Mouse (Mus musculus): ENCODE measurements around the gene Nav3. TPM values are rescaled to one million over a fixed set of nuclear protein-coding genes. Genes with fewer than 3 reads are reported as not detected.
"Not testable (repeated sequence)": the region's sequence is repeated elsewhere in the genome, so short reads cannot be mapped to it uniquely, and the experiment has no call there.

Nav3 gene
- total and polyA plus RNA-seq, 2 experiments from 2014 or later: 1.4 to 7.7 TPM

DNA sequence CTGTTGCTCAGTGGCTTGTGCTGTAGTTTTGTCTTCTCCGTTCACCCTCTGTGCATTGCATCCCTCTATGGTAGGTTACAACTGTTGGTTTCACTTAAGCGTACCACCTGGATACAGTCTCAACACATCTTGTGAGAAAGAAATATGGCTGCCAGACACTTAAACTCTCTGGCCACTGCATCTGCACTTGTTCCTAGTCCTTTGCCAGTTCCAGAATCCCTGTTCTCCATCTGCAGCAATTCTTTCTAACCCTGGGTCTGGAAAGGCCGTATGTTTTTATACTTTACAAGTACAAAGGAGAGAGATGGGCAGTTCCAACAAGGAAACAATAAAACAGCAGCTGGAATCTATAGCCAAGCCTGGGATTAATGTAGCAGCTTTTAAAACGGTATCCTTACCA is 418.5 kb downstream of the Nav3 start:
- DNase-seq (ENCODE audit: low spot score) (no peak), ATAC-seq (ENCODE audit: insufficient read depth, low read depth) (no peak)
- Histone ChIP-seq H3K27ac (ENCODE audit: low read depth) (no peak overlapping the region), H3K36me3 (replicated peaks; ENCODE audit: control insufficient read depth, insufficient read depth, low read length) (no peaks in the 10 kb centered on the region), H3K4me1 (ENCODE audit: control insufficient read depth, insufficient read depth) (no peaks in the 10 kb centered on the region), H3K9ac (replicated peaks; ENCODE audit: low read depth, low read length) (no peak overlapping the region), H3K27me3 (ENCODE audit: control insufficient read depth, insufficient read depth, low read length) (no peaks in the 10 kb centered on the region), H3K4me3 (ENCODE audit: low read depth, low read length) (no peak overlapping the region), H3K9me3 (replicated peaks; ENCODE audit: control insufficient read depth, low read length) (no peaks in the 10 kb centered on the region), H3K4me2 (ENCODE audit: low read depth, low read length) (no peak overlapping the region)
- 80% methylated on average over 4 of the region's 4 CpGs for WGBS
- no peak for TF ChIP-seq EP300 (IDR thresholded peaks at IDR 0.05; ENCODE audit: low read depth)
- no peak for TF ChIP-seq CTCF (IDR thresholded peaks at IDR 0.05; ENCODE audit: low read depth)

DNA sequence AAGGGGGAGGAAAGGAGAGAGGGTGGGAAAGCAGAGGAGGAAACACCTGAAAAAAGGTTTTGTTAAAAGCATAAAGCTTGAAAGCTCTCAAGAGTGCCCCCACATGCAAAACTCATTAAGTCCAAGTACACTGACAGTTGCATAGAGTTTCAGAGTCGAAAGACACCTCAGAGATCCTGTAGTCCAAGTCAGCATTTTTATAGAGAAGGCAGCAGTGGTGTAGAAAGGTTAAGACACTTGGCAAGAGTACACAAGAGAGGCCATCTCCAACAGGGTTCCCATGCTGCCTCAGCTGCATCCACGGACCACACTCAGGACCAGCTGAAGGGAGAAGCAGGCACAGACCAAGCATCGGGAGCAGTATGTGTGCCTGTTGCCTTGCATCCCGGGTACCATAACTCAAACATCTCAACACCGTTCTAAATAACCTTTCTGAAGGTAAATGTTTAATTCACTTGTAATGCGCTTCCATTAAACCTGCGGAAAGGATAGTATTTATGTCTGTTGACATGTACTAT is 421.4 kb downstream of the Nav3 start:
- no peak overlapping the region for H3K9ac ChIP-seq (replicated peaks; ENCODE audit: low read depth, low read length)
- no peaks in the 10 kb centered on the region for H3K27me3 ChIP-seq (ENCODE audit: control insufficient read depth, insufficient read depth, low read length)
- H3K4me3 ChIP-seq (ENCODE audit: low read depth, low read length): no peak overlapping the region
- DNase-seq (ENCODE audit: low spot score) (no peak), ATAC-seq (ENCODE audit: insufficient read depth, low read depth) (no peak)
- H3K36me3 ChIP-seq (replicated peaks; ENCODE audit: control insufficient read depth, insufficient read depth, low read length): no peaks in the 10 kb centered on the region
- no peaks in the 10 kb centered on the region for H3K4me1 ChIP-seq (ENCODE audit: control insufficient read depth, insufficient read depth)
- no peak overlapping the region for H3K4me2 ChIP-seq (ENCODE audit: low read depth, low read length)
- H3K9me3 ChIP-seq (replicated peaks; ENCODE audit: control insufficient read depth, low read length): no peaks in the 10 kb centered on the region
- TF ChIP-seq EP300 (IDR thresholded peaks at IDR 0.05; ENCODE audit: low read depth) (no peak), CTCF (IDR thresholded peaks at IDR 0.05; ENCODE audit: low read depth) (no peak)
- no peak overlapping the region for H3K27ac ChIP-seq (ENCODE audit: low read depth)
- WGBS: 80% methylated on average over 7 of the region's 7 CpGs

DNA sequence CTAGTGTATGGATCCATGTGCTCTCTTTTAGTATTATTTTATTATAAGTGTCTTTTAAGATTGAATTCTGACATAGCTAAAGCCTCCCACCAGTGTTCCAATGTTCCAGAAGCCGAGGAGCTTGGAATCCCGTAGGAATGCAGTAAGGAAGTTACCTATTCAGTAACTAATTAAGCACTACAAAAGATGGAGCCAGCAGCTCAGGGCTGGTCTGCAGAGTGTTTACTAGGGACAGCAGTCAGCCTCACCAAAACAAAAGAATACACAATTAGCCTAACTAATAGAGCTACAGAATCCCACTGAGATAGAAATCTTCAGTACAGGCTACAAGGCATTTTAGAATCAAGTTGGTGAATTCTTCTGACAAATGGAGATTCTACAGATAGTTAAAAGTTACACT is 431.1 kb downstream of the Nav3 start:
- H3K36me3 ChIP-seq (replicated peaks; ENCODE audit: control insufficient read depth, insufficient read depth, low read length); H3K9ac ChIP-seq (replicated peaks; ENCODE audit: low read depth, low read length); ATAC-seq (ENCODE audit: insufficient read depth, low read depth); H3K4me3 ChIP-seq (ENCODE audit: low read depth, low read length); DNase-seq (ENCODE audit: low spot score); H3K9me3 ChIP-seq (replicated peaks; ENCODE audit: control insufficient read depth, low read length); H3K27ac ChIP-seq (ENCODE audit: low read depth); H3K4me1 ChIP-seq (ENCODE audit: control insufficient read depth, insufficient read depth); H3K27me3 ChIP-seq (ENCODE audit: control insufficient read depth, insufficient read depth, low read length); H3K4me2 ChIP-seq (ENCODE audit: low read depth, low read length): not testable (repeated sequence)
- 69% methylated on average over 2 of the region's 2 CpGs for WGBS

DNA sequence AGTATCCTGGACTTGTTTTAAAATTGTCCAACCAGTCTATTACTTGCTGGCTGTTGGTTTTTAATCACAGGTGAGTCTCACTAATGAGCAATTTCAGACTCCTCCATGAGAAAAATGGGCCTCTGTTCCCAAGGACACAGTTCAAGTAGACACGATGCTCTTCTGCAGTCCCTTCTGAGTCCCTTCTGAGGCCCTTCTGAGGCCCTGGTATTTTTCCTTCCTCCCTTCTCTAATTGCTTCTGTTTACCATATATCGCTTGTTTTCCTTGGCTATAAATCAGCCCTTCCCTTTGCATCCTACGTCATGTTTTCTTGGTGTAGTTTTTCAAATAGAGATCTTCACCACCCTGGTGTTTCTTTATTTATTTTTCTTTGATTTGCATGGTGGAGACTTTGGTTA is 433.9 kb downstream of the Nav3 start:
- no peak for DNase-seq (ENCODE audit: low spot score)
- Histone ChIP-seq H3K27ac (ENCODE audit: low read depth) (no peak overlapping the region), H3K4me1 (ENCODE audit: control insufficient read depth, insufficient read depth) (no peaks in the 10 kb centered on the region), H3K27me3 (ENCODE audit: control insufficient read depth, insufficient read depth, low read length) (no peaks in the 10 kb centered on the region), H3K36me3 (replicated peaks; ENCODE audit: control insufficient read depth, insufficient read depth, low read length) (no peaks in the 10 kb centered on the region; the same call in 1 of the 2 replicates), H3K4me3 (ENCODE audit: low read depth, low read length) (no peak overlapping the region), H3K9me3 (replicated peaks; ENCODE audit: control insufficient read depth, low read length) (no peaks in the 10 kb centered on the region), H3K4me2 (ENCODE audit: low read depth, low read length) (no peak overlapping the region), H3K9ac (replicated peaks; ENCODE audit: low read depth, low read length) (no peak overlapping the region)
- TF ChIP-seq EP300 (IDR thresholded peaks at IDR 0.05; ENCODE audit: low read depth) (no peak), CTCF (IDR thresholded peaks at IDR 0.05; ENCODE audit: low read depth) (no peak)
- WGBS: 81% methylated on average over 3 of the region's 3 CpGs
- ATAC-seq (ENCODE audit: insufficient read depth, low read depth): no peak

DNA sequence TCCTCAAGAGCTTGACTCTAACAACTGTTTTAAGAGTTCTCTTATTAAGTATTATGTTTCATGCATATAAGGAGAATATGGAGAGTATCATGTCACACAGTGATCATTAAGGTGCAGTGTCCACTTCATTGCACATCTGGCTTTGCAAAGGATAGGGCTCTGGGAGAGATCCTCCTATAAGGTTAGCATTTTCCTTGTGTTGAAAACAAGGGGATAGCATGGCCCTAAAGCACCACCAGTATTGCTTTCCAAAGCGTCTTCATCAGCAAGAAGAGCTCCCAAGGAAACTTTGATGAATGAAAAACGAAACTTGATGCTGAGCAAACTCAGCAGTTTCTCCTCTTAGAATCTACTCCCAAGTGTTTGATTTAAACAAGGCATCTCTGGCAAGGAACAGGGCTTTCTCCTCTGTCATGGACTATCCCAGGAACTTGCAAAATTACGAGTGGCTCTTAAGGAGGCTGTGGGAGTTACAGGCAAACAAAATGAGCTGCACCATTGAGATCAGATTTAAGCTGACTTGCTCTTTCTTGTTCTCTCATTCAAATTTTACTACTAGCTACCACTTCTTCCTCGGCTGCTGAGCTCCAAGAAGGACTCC is 436.6 kb downstream of the Nav3 start:
- Histone ChIP-seq H3K9me3 (replicated peaks; ENCODE audit: control insufficient read depth, low read length) (no peaks in the 10 kb centered on the region), H3K27me3 (ENCODE audit: control insufficient read depth, insufficient read depth, low read length) (no peaks in the 10 kb centered on the region), H3K4me1 (ENCODE audit: control insufficient read depth, insufficient read depth) (no peaks in the 10 kb centered on the region), H3K36me3 (replicated peaks; ENCODE audit: control insufficient read depth, insufficient read depth, low read length) (no peaks in the 10 kb centered on the region; the same call in 1 of the 2 replicates), H3K27ac (ENCODE audit: low read depth) (no peak overlapping the region), H3K9ac (replicated peaks; ENCODE audit: low read depth, low read length) (no peak overlapping the region), H3K4me2 (ENCODE audit: low read depth, low read length) (no peak overlapping the region), H3K4me3 (ENCODE audit: low read depth, low read length) (no peak overlapping the region)
- DNase-seq (ENCODE audit: low spot score): no peak
- TF ChIP-seq EP300 (IDR thresholded peaks at IDR 0.05; ENCODE audit: low read depth) (no peak), CTCF (IDR thresholded peaks at IDR 0.05; ENCODE audit: low read depth) (no peak)
- no peak for ATAC-seq (ENCODE audit: insufficient read depth, low read depth)
- WGBS: 56% methylated on average over 4 of the region's 4 CpGs

DNA sequence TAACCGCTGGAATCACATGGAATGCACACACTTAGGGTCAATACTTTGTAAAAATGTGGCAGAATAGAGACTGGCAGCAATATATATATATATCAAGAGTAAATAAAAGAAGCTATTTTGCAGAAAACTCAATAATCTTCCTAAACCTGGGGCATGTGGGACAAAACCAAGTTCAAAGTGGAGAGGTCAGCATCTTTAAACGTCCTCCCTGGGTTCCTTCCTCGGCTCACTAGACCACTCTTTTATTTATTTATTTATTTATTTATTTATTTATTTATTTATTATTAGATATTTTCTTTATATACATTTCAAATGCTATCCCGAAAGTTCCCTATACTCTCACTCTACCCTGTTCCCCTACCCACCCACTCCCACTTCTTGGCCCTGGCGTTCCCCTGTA is 454.7 kb downstream of the Nav3 start:
- not testable (repeated sequence) for H3K9me3 ChIP-seq (replicated peaks; ENCODE audit: control insufficient read depth, low read length); H3K4me2 ChIP-seq (ENCODE audit: low read depth, low read length); H3K27me3 ChIP-seq (ENCODE audit: control insufficient read depth, insufficient read depth, low read length); ATAC-seq (ENCODE audit: insufficient read depth, low read depth); H3K4me1 ChIP-seq (ENCODE audit: control insufficient read depth, insufficient read depth); H3K36me3 ChIP-seq (replicated peaks; ENCODE audit: control insufficient read depth, insufficient read depth, low read length); DNase-seq (ENCODE audit: low spot score); H3K9ac ChIP-seq (replicated peaks; ENCODE audit: low read depth, low read length); H3K4me3 ChIP-seq (ENCODE audit: low read depth, low read length)
- H3K27ac ChIP-seq (ENCODE audit: low read depth): peak overlapping the region; percentile 53; the same call in 1 of the 2 replicates
- 72% methylated on average over 5 of the region's 5 CpGs for WGBS
